Mouse (Mus musculus): ENCODE data around the gene Rgs19.

DNA sequence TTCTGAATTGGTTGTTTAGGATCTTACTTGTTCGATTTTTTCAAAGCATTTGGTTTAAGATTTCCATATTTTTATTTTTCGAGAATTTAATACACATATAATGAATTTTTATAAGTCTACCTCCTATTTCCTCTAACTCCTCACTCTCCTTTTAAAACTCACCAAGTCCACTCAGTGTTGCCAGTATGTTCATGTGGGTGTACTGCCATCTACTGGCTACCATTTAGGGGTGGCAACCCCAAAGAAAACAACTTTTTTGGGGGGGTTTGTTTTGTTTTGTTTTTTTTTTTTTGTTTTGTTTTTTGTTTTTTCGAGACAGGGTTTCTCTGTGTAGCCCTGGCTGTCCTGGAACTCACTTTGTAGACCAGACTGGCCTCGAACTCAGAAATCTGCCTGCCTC lies 12.9 kb upstream of the Rgs19 start:
- TF ChIP-seq POLR2A (IDR thresholded peaks at IDR 0.05; ENCODE audit: low read depth, low read length): no peak
- TF ChIP-seq CTCF (IDR thresholded peaks at IDR 0.05; ENCODE audit: extremely low read depth, insufficient read depth, insufficient read length, insufficient replicate concordance): peak; percentile 35; the same call in 1 of the 2 replicates
